Mouse (Mus musculus) embryo, embryonic 11.5 days (tissue): ENCODE data around the gene Arl15.

ENCODE experiments used
- DNase-seq: peaks from one replicate; pipeline ENCODE4 v3.0.0-alpha.2; 2012; ENCODE audit warnings: low read depth, low spot score

Gene Arl15

GRCm38 (mm10) chr13:113983633-113984032 lies 189.3 kb downstream of the Arl15 start:
- no peak for DNase-seq

- DNase-seq: no peak
Observed at GRCm38 (mm10) chr13:113984491-113984890, 190.2 kb downstream of the Arl15 start.

- DNase-seq: no peak
Observed at GRCm38 (mm10) chr13:113986864-113987562, 192.7 kb downstream of the Arl15 start.

GRCm38 (mm10) chr13:113990247-113990646 lies 195.9 kb downstream of the Arl15 start:
- DNase-seq: no peak

GRCm38 (mm10) chr13:113990701-113991100 lies 196.4 kb downstream of the Arl15 start:
- no peak for DNase-seq

GRCm38 (mm10) chr13:113993066-113993465 lies 198.8 kb downstream of the Arl15 start:
- DNase-seq: no peak

- DNase-seq: no peak
Observed at GRCm38 (mm10) chr13:113994586-113994985, 200.3 kb downstream of the Arl15 start.

GRCm38 (mm10) chr13:113995490-113996236 lies 201.4 kb downstream of the Arl15 start:
- no peak for DNase-seq

- DNase-seq: no peak
Observed at GRCm38 (mm10) chr13:113998811-113999210, 204.5 kb downstream of the Arl15 start.

GRCm38 (mm10) chr13:114003463-114003862 lies 209.2 kb downstream of the Arl15 start:
- DNase-seq: no peak

GRCm38 (mm10) chr13:114004191-114004590 lies 209.9 kb downstream of the Arl15 start:
- no peak for DNase-seq

GRCm38 (mm10) chr13:114009786-114010185 lies 215.5 kb downstream of the Arl15 start:
- DNase-seq: no peak

GRCm38 (mm10) chr13:114010521-114010920 lies 216.2 kb downstream of the Arl15 start:
- no peak for DNase-seq

- DNase-seq: peak; percentile 7
Observed at GRCm38 (mm10) chr13:114011019-114011418, 216.7 kb downstream of the Arl15 start.

GRCm38 (mm10) chr13:114017928-114018327 lies 223.6 kb downstream of the Arl15 start:
- no peak for DNase-seq

GRCm38 (mm10) chr13:114023541-114023940 lies 229.2 kb downstream of the Arl15 start:
- no peak for DNase-seq

- DNase-seq: no peak
Observed at GRCm38 (mm10) chr13:114026306-114026705, 232.0 kb downstream of the Arl15 start.

- DNase-seq: no peak
Observed at GRCm38 (mm10) chr13:114026751-114027150, 232.4 kb downstream of the Arl15 start.

GRCm38 (mm10) chr13:114048071-114048470 lies 253.8 kb downstream of the Arl15 start:
- no peak for DNase-seq

GRCm38 (mm10) chr13:114048688-114049087 lies 254.4 kb downstream of the Arl15 start:
- no peak for DNase-seq

- DNase-seq: no peak
Observed at GRCm38 (mm10) chr13:114051151-114051850, 257.0 kb downstream of the Arl15 start.

GRCm38 (mm10) chr13:114052426-114053205 lies 258.3 kb downstream of the Arl15 start:
- DNase-seq: no peak
